ENCODE assay signal across 8 mouse cellular contexts in the genomic region with DNA sequence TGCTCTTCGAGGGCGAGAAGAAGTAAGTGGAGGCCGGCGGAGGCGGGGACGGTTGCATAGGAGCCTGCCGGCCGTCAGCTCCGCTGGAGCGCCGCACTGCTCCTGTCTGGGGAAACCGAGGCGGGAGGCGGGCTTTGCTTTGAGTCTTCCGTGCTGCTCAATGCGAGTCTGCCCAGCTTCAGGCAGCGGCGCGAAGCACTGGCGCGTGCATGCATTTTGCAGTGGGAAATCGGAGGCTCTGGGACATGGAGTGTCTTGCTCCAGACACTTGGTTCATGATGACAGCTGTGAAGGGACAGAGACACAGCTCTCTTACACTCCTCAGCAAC. TPM values are rescaled to one million over a fixed set of nuclear protein-coding genes. Genes with fewer than 3 reads are reported as not detected.
DNase-seq lines count a peak whose midpoint lies in the region; ATAC-seq and TF ChIP-seq lines count a peak whose summit lies in the region.

No protein-coding gene starts in this region.

- H3K79me2 ChIP-seq in liver, adult 2 months (ENCODE audit: control insufficient read depth, insufficient read depth, low read length): peaks cover 19% of the 10 kb centered on the region; the same call in 1 of the 2 replicates

- no peaks in the 10 kb centered on the region for H3K9me3 ChIP-seq in embryonic facial prominence, embryonic 14.5 days (ENCODE audit: control insufficient read depth, low read length)
- no peaks in the 10 kb centered on the region for H3K9me3 ChIP-seq in limb, embryonic 10.5 days (replicated peaks)
- H3K9me3 ChIP-seq in neural tube, embryonic 14.5 days (ENCODE audit: control insufficient read depth, low read length): no peaks in the 10 kb centered on the region

- H3K4me2 ChIP-seq in embryonic facial prominence, embryonic 14.5 days (ENCODE audit: low read depth, low read length): peak overlapping the region; percentile 88
- H3K4me2 ChIP-seq in neural tube, embryonic 14.5 days (ENCODE audit: low read depth, low read length): peak overlapping the region; percentile 64

- no peaks in the 10 kb centered on the region; the same call in 1 of the 2 replicates for H3K36me3 ChIP-seq in liver, adult 2 months (ENCODE audit: control insufficient read depth, insufficient read depth, low read length)
- peaks cover 22% of the 10 kb centered on the region for H3K36me3 ChIP-seq in embryonic facial prominence, embryonic 14.5 days (ENCODE audit: control insufficient read depth, insufficient read depth, low read length)
- peaks cover 40% of the 10 kb centered on the region for H3K36me3 ChIP-seq in limb, embryonic 10.5 days
- peaks cover 9% of the 10 kb centered on the region for H3K36me3 ChIP-seq in neural tube, embryonic 14.5 days (ENCODE audit: control insufficient read depth, insufficient read depth, low read length)

- H3K4me3 ChIP-seq in liver, adult 2 months (ENCODE audit: insufficient read depth, low read depth, low read length): peak overlapping the region; percentile 91
- H3K4me3 ChIP-seq in embryonic facial prominence, embryonic 14.5 days (ENCODE audit: low read depth, low read length): peak overlapping the region; percentile 90
- H3K4me3 ChIP-seq in limb, embryonic 10.5 days: peak overlapping the region; percentile 91
- H3K4me3 ChIP-seq in neural tube, embryonic 14.5 days (ENCODE audit: low read depth, low read length): peak overlapping the region; percentile 88

- no peaks in the 10 kb centered on the region for H3K27me3 ChIP-seq in liver, adult 2 months (ENCODE audit: control insufficient read depth, insufficient read depth, low read length)
- no peaks in the 10 kb centered on the region for H3K27me3 ChIP-seq in embryonic facial prominence, embryonic 14.5 days (replicated peaks; ENCODE audit: control insufficient read depth, insufficient read depth, low read length)
- H3K27me3 ChIP-seq in limb, embryonic 10.5 days (ENCODE audit: low read depth, poor library complexity, severe bottlenecking): no peaks in the 10 kb centered on the region
- H3K27me3 ChIP-seq in neural tube, embryonic 14.5 days (ENCODE audit: control insufficient read depth, insufficient read depth, low read length): no peaks in the 10 kb centered on the region

- peaks cover 4% of the 10 kb centered on the region for H3K4me1 ChIP-seq in liver, adult 2 months (ENCODE audit: control insufficient read depth, insufficient read depth, low read length)
- peaks cover 14% of the 10 kb centered on the region for H3K4me1 ChIP-seq in embryonic facial prominence, embryonic 14.5 days (ENCODE audit: control insufficient read depth, insufficient read depth, low read length)
- H3K4me1 ChIP-seq in limb, embryonic 10.5 days: peaks cover 23% of the 10 kb centered on the region
- peaks cover 12% of the 10 kb centered on the region for H3K4me1 ChIP-seq in neural tube, embryonic 14.5 days (ENCODE audit: control insufficient read depth, insufficient read depth, low read length)

- ATAC-seq in embryonic facial prominence, embryonic 14.5 days (ENCODE audit: low read depth): peak; percentile 67
- ATAC-seq in neural tube, embryonic 14.5 days (ENCODE audit: low read depth): peak; percentile 62; the same call in 1 of the 2 replicates

- H3K27ac ChIP-seq in liver, adult 2 months (replicated peaks; ENCODE audit: insufficient read depth, low read depth, low read length): peak overlapping the region; percentile 56
- H3K27ac ChIP-seq in embryonic facial prominence, embryonic 14.5 days (replicated peaks; ENCODE audit: low read depth, low read length): peak overlapping the region; percentile 61
- H3K27ac ChIP-seq in limb, embryonic 10.5 days: peak overlapping the region; percentile 88
- H3K27ac ChIP-seq in neural tube, embryonic 14.5 days (ENCODE audit: low read depth, low read length): peak overlapping the region; percentile 40; the same call in 1 of the 2 replicates

- peak overlapping the region; percentile 86 for H3K9ac ChIP-seq in liver, adult 2 months (ENCODE audit: low read depth, low read length)
- peak overlapping the region; percentile 89 for H3K9ac ChIP-seq in embryonic facial prominence, embryonic 14.5 days (ENCODE audit: low read depth, low read length)
- H3K9ac ChIP-seq in neural tube, embryonic 14.5 days (replicated peaks; ENCODE audit: low read depth, low read length): peak overlapping the region; percentile 80

- no peak for TF ChIP-seq CTCF in liver, adult 2 months (IDR thresholded peaks at IDR 0.05; ENCODE audit: low read depth, low read length)

- WGBS in liver, adult 2 months: under 1% methylated on average over 22 of the region's 22 CpGs
- 0% methylated on average over 21 of the region's 22 CpGs for WGBS in embryonic facial prominence, embryonic 14.5 days
- WGBS in limb, embryonic 10.5 days: under 1% methylated on average over 22 of the region's 22 CpGs
- 0% methylated on average over 22 of the region's 22 CpGs for WGBS in neural tube, embryonic 14.5 days

- TF ChIP-seq POLR2A in liver, adult 2 months (IDR thresholded peaks at IDR 0.05; ENCODE audit: extremely low read depth, insufficient read depth, low read length): no peak

- no peak for DNase-seq in liver, adult 2 months (ENCODE audit: extremely low read depth, low read depth, low spot score)
- DNase-seq in liver: no peak
- no peak for DNase-seq in embryonic facial prominence, embryonic 14.5 days (ENCODE audit: low spot score)
- no peak for DNase-seq in limb, embryonic 10.5 days (ENCODE audit: low spot score)
- DNase-seq in yolk sac, embryonic 10.5 days (ENCODE audit: low spot score): no peak
- DNase-seq in cerebellum, adult 9-10 months: no peak
- no peak for DNase-seq in layer of hippocampus, adult 18-20 months (ENCODE audit: low spot score in 2 of 2)

RNA-seq across cellular contexts. Expression of gene Polr2j, which starts 0.3 kb away (rescaled TPM):
- total RNA-seq in liver, adult 2 months (2014; rRNA removed): 46.1 and 52.4 TPM in 2 replicates
- polyA plus RNA-seq in liver, adult 2 months (2012; rRNA removed): 34.3 and 36.1 TPM in 2 replicates
- 227 and 230 TPM in 2 replicates for polyA plus RNA-seq in embryonic facial prominence, embryonic 14.5 days (2014; fragmentation: Nextera tagmentation; extraction: Ambion mirVana)
- polyA plus RNA-seq in limb, embryonic 10.5 days (2016; fragmentation: Nextera tagmentation; extraction: Ambion mirVana): 283 and 310 TPM in 2 replicates
- polyA plus RNA-seq in neural tube, embryonic 14.5 days (2014; fragmentation: Nextera tagmentation; extraction: Ambion mirVana): 219 and 251 TPM in 2 replicates
- 10 to 100 TPM; 77.4 to 79.3 TPM for total RNA-seq in layer of hippocampus, adult 18-20 months (2021)

RNA-seq across cellular contexts. Expression of gene Lrwd1, which starts 19.1 kb away (rescaled TPM):
- total RNA-seq in liver, adult 2 months (2014; rRNA removed): 5.3 and 6.7 TPM in 2 replicates
- 9.9 and 14.9 TPM in 2 replicates for polyA plus RNA-seq in liver, adult 2 months (2012; rRNA removed)
- polyA plus RNA-seq in embryonic facial prominence, embryonic 14.5 days (2014; fragmentation: Nextera tagmentation; extraction: Ambion mirVana): 29.7 and 32.0 TPM in 2 replicates
- polyA plus RNA-seq in limb, embryonic 10.5 days (2016; fragmentation: Nextera tagmentation; extraction: Ambion mirVana): 62.4 and 66.4 TPM in 2 replicates
- polyA plus RNA-seq in neural tube, embryonic 14.5 days (2014; fragmentation: Nextera tagmentation; extraction: Ambion mirVana): 17.5 and 20.7 TPM in 2 replicates
- 10 to 100 TPM; 14.6 to 14.9 TPM for total RNA-seq in layer of hippocampus, adult 18-20 months (2021)

RNA-seq across cellular contexts. Expression of gene Alkbh4, which starts 19.2 kb away (rescaled TPM):
- total RNA-seq in liver, adult 2 months (2014; rRNA removed): 3.0 and 3.8 TPM in 2 replicates
- 6.5 and 9.3 TPM in 2 replicates for polyA plus RNA-seq in liver, adult 2 months (2012; rRNA removed)
- 11.7 and 15.2 TPM in 2 replicates for polyA plus RNA-seq in embryonic facial prominence, embryonic 14.5 days (2014; fragmentation: Nextera tagmentation; extraction: Ambion mirVana)
- 26.4 and 27.9 TPM in 2 replicates for polyA plus RNA-seq in limb, embryonic 10.5 days (2016; fragmentation: Nextera tagmentation; extraction: Ambion mirVana)
- polyA plus RNA-seq in neural tube, embryonic 14.5 days (2014; fragmentation: Nextera tagmentation; extraction: Ambion mirVana): 17.6 and 18.4 TPM in 2 replicates
- 10 to 100 TPM; 11.0 to 11.4 TPM for total RNA-seq in layer of hippocampus, adult 18-20 months (2021)

RNA-seq across cellular contexts. Expression of gene Rasa4, which starts 33.0 kb away (rescaled TPM):
- total RNA-seq in liver, adult 2 months (2014; rRNA removed): 1.0 and 2.1 TPM in 2 replicates
- 0.70 and 2.0 TPM in 2 replicates for polyA plus RNA-seq in liver, adult 2 months (2012; rRNA removed)
- polyA plus RNA-seq in embryonic facial prominence, embryonic 14.5 days (2014; fragmentation: Nextera tagmentation; extraction: Ambion mirVana): 11.4 and 13.8 TPM in 2 replicates
- 1.1 and 2.4 TPM in 2 replicates for polyA plus RNA-seq in limb, embryonic 10.5 days (2016; fragmentation: Nextera tagmentation; extraction: Ambion mirVana)
- 15.0 and 19.8 TPM in 2 replicates for polyA plus RNA-seq in neural tube, embryonic 14.5 days (2014; fragmentation: Nextera tagmentation; extraction: Ambion mirVana)
- 1 to 10 TPM; 3.3 to 3.8 TPM for total RNA-seq in layer of hippocampus, adult 18-20 months (2021)

RNA-seq across cellular contexts. Expression of gene Orai2, which starts 53.8 kb away (rescaled TPM):
- 1.1 and 1.5 TPM in 2 replicates for total RNA-seq in liver, adult 2 months (2014; rRNA removed)
- polyA plus RNA-seq in liver, adult 2 months (2012; rRNA removed): 0.77 and 1.4 TPM in 2 replicates
- 12.0 and 12.4 TPM in 2 replicates for polyA plus RNA-seq in embryonic facial prominence, embryonic 14.5 days (2014; fragmentation: Nextera tagmentation; extraction: Ambion mirVana)
- 5.5 and 6.6 TPM in 2 replicates for polyA plus RNA-seq in limb, embryonic 10.5 days (2016; fragmentation: Nextera tagmentation; extraction: Ambion mirVana)
- polyA plus RNA-seq in neural tube, embryonic 14.5 days (2014; fragmentation: Nextera tagmentation; extraction: Ambion mirVana): 34.0 and 41.0 TPM in 2 replicates
- 100 to 1,000 TPM; 121 to 132 TPM for total RNA-seq in layer of hippocampus, adult 18-20 months (2021)
